Mouse (Mus musculus): ENCODE results near the gene Tulp1. TPM values are rescaled to one million over a fixed set of nuclear protein-coding genes. Genes with fewer than 3 reads are reported as not detected.
"Not testable (repeated sequence)": the region's sequence is repeated elsewhere in the genome, so short reads cannot be mapped to it uniquely, and the experiment has no call there.

Gene Tulp1
- polyA plus RNA-seq, 1 experiment, result 0.11 TPM

DNA sequence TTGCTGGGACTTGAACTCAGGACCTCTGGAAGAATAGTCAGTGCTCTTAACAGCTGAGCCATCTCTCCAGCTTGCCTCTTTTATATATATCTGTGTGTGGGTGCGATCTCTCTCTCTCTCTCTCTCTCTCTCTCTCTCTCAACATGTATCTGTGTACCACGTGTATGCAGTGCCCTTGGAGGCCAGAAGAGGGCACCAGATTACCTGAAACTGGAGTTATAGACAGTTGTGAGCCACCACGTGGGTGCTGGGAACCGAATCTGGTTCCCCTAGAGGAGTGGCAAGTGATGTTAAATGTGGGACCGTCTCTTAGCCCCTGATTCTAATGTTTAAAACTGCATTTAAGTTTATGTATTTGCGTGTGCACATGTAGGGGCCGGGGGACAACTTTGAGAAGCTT lies 40.6 kb downstream of the Tulp1 start:
- H3K27ac ChIP-seq (ENCODE audit: insufficient read depth, low read depth, low read length); H3K36me3 ChIP-seq (ENCODE audit: control insufficient read depth, insufficient read depth, low read length); DNase-seq; H3K27me3 ChIP-seq (replicated peaks; ENCODE audit: control insufficient read depth, insufficient read depth, low read length); H3K4me3 ChIP-seq (ENCODE audit: insufficient read depth, low read depth, low read length): not testable (repeated sequence)
- peaks cover 13% of the 10 kb centered on the region for H3K4me1 ChIP-seq (ENCODE audit: control insufficient read depth, insufficient read depth, low read length)
- TF ChIP-seq CTCF (conservative IDR thresholded peaks at IDR 0.05; ENCODE audit: insufficient read depth, insufficient read length, low read depth, low read length), result 0 out of 2 replicates have a peak, but pooled peaks have one; percentile 1
- 95% methylated on average over 7 of the region's 7 CpGs for WGBS

DNA sequence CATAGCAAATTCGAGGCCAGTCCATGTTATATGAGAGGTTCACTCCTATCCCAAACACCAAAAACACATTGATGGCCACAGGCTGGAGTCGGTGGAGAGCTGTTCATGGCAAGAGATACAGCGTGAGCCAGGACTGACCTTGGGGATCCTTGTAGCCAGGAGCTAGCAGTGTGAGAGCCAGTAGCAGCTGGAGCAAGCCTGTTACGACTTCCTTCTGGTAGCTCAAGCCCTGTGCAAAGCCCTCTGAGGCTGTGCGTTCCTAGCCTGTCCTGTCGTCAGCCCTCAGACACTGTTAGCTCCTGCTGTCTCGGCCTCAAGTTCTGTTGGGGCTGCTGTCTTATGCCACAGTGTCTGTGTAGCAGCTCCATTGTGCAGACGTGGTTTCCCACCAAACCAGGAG lies 41.2 kb downstream of the Tulp1 start:
- Histone ChIP-seq H3K4me1 (ENCODE audit: control insufficient read depth, insufficient read depth, low read length) (peaks cover 13% of the 10 kb centered on the region), H3K36me3 (ENCODE audit: control insufficient read depth, insufficient read depth, low read length) (no peaks in the 10 kb centered on the region), H3K4me3 (ENCODE audit: insufficient read depth, low read depth, low read length) (no peak overlapping the region), H3K27ac (ENCODE audit: insufficient read depth, low read depth, low read length) (peak overlapping the region; percentile 2; the same call in 1 of the 2 replicates), H3K27me3 (replicated peaks; ENCODE audit: control insufficient read depth, insufficient read depth, low read length) (no peaks in the 10 kb centered on the region)
- no peak for DNase-seq
- TF ChIP-seq POLR2A (IDR thresholded peaks at IDR 0.05; ENCODE audit: low read depth, low read length) (no peak), CTCF (conservative IDR thresholded peaks at IDR 0.05; ENCODE audit: insufficient read depth, insufficient read length, low read depth, low read length) (no peak)
- 80% methylated on average over 8 of the region's 8 CpGs for WGBS

DNA sequence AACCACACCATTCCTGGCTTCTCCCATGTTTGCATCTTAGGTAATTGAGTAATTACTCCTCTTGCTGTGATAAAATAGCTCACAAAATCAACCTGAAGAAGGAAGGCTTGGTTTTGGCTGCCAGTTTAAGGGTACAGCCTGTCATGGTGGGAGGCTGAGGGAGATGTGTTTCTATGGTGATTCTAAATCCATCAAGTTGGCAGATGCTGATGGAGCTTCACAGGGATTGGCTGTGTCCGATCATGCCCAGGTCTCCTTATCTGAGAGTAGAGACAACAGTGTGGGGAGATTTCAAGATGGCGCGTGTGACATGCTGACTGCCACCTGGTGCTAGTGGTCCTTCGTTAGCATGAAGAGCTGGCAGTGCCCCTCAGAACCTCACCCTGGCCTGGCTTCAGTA lies 43.3 kb downstream of the Tulp1 start:
- no peak overlapping the region for H3K4me3 ChIP-seq (ENCODE audit: insufficient read depth, low read depth, low read length)
- TF ChIP-seq POLR2A (IDR thresholded peaks at IDR 0.05; ENCODE audit: low read depth, low read length), result no peak
- no peak for TF ChIP-seq CTCF (conservative IDR thresholded peaks at IDR 0.05; ENCODE audit: insufficient read depth, insufficient read length, low read depth, low read length)

DNA sequence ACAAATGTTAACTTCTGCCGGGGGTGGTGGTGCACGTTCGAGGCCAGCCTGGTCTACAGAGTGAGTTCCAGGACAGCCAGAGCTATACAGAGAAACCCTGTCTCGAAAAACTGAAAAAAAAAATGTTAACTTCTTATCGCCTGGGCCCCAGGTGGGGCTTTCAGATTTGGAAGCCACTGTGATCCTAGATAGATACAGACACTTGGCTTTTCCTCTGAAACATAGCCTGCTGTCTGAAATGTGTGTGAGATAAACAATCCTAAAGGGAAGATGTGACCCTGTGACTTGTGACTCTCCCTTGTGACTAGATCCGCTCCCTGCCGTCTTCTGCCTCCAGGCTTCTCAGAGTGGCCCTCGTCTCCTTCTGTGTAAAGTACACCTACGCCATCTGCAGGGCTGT lies 47.3 kb downstream of the Tulp1 start:
- WGBS, result 85% methylated on average over 9 of the region's 9 CpGs
- Histone ChIP-seq H3K27me3 (replicated peaks; ENCODE audit: control insufficient read depth, insufficient read depth, low read length) (no peaks in the 10 kb centered on the region), H3K27ac (ENCODE audit: insufficient read depth, low read depth, low read length) (no peak overlapping the region), H3K36me3 (ENCODE audit: control insufficient read depth, insufficient read depth, low read length) (no peaks in the 10 kb centered on the region), H3K4me3 (ENCODE audit: insufficient read depth, low read depth, low read length) (no peak overlapping the region), H3K4me1 (ENCODE audit: control insufficient read depth, insufficient read depth, low read length) (peaks cover 6% of the 10 kb centered on the region; the same call in 1 of the 2 replicates)
- no peak for DNase-seq
- TF ChIP-seq CTCF (conservative IDR thresholded peaks at IDR 0.05; ENCODE audit: insufficient read depth, insufficient read length, low read depth, low read length) (no peak), POLR2A (IDR thresholded peaks at IDR 0.05; ENCODE audit: low read depth, low read length) (no peak)

More for the DNA sequence above, 43.3 kb downstream of the Tulp1 start:
- H3K27me3 ChIP-seq (replicated peaks; ENCODE audit: control insufficient read depth, insufficient read depth, low read length), result no peaks in the 10 kb centered on the region
- H3K36me3 ChIP-seq (ENCODE audit: control insufficient read depth, insufficient read depth, low read length), result no peaks in the 10 kb centered on the region
- H3K27ac ChIP-seq (ENCODE audit: insufficient read depth, low read depth, low read length), result no peak overlapping the region
- no peaks in the 10 kb centered on the region for H3K4me1 ChIP-seq (ENCODE audit: control insufficient read depth, insufficient read depth, low read length)
- WGBS, result 97% methylated on average over 4 of the region's 4 CpGs
- no peak for DNase-seq

DNA sequence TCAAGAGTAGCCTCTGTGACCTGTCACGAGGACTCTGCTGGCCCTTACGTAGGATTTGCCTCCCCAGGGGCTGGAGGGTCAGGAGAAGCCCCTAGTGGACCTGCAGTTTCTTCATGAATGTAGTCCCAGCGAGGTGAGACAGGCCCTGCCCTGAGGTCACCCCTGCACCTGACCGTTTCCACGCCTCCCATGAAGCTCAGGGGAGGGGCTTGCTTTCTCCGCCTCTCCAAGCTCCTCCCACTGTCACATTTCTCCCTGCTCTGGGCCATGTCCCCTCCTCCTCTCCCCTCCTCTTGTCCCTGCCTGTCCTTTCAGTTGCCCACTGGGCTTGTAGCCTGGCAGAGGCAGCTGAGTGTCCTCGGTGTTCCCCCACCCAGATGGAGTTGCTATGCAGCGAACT lies 47.9 kb downstream of the Tulp1 start:
- no peaks in the 10 kb centered on the region for H3K36me3 ChIP-seq (ENCODE audit: control insufficient read depth, insufficient read depth, low read length)
- TF ChIP-seq POLR2A (IDR thresholded peaks at IDR 0.05; ENCODE audit: low read depth, low read length) (no peak), CTCF (conservative IDR thresholded peaks at IDR 0.05; ENCODE audit: insufficient read depth, insufficient read length, low read depth, low read length) (no peak)
- WGBS, result 60% methylated on average over 8 of the region's 8 CpGs
- peak; percentile 45 for DNase-seq
- H3K27me3 ChIP-seq (replicated peaks; ENCODE audit: control insufficient read depth, insufficient read depth, low read length), result no peaks in the 10 kb centered on the region
- no peak overlapping the region for H3K4me3 ChIP-seq (ENCODE audit: insufficient read depth, low read depth, low read length)
- no peak overlapping the region for H3K27ac ChIP-seq (ENCODE audit: insufficient read depth, low read depth, low read length)
- H3K4me1 ChIP-seq (ENCODE audit: control insufficient read depth, insufficient read depth, low read length), result peaks cover 6% of the 10 kb centered on the region; the same call in 1 of the 2 replicates

DNA sequence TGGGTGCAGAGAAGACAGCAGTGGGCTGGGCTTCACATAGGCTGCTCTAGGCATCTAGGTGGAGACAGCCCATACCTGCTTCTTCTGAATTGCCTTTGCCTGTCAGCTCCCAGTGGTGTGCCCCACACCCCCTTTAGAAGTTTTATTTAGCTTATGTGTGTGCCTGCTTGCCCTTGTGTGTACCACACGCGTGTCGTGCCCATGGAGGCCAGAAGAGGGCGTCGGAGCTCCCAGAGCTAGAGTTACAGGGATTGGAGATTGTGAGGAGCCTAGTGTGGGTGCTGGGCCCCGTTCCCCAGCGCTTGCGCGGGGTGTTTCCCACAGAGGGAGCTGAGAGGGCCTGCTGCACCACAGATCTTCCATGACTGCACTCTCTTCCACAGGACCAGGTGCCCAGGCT lies 48.5 kb downstream of the Tulp1 start:
- no peaks in the 10 kb centered on the region for H3K36me3 ChIP-seq (ENCODE audit: control insufficient read depth, insufficient read depth, low read length)
- TF ChIP-seq CTCF (conservative IDR thresholded peaks at IDR 0.05; ENCODE audit: insufficient read depth, insufficient read length, low read depth, low read length) (no peak), POLR2A (IDR thresholded peaks at IDR 0.05; ENCODE audit: low read depth, low read length) (no peak)
- no peak overlapping the region for H3K4me3 ChIP-seq (ENCODE audit: insufficient read depth, low read depth, low read length)
- WGBS, result 94% methylated on average over 9 of the region's 9 CpGs
- H3K27ac ChIP-seq (ENCODE audit: insufficient read depth, low read depth, low read length), result no peak overlapping the region
- H3K4me1 ChIP-seq (ENCODE audit: control insufficient read depth, insufficient read depth, low read length), result peaks cover 6% of the 10 kb centered on the region; the same call in 1 of the 2 replicates
- no peak for DNase-seq
- no peaks in the 10 kb centered on the region for H3K27me3 ChIP-seq (replicated peaks; ENCODE audit: control insufficient read depth, insufficient read depth, low read length)

DNA sequence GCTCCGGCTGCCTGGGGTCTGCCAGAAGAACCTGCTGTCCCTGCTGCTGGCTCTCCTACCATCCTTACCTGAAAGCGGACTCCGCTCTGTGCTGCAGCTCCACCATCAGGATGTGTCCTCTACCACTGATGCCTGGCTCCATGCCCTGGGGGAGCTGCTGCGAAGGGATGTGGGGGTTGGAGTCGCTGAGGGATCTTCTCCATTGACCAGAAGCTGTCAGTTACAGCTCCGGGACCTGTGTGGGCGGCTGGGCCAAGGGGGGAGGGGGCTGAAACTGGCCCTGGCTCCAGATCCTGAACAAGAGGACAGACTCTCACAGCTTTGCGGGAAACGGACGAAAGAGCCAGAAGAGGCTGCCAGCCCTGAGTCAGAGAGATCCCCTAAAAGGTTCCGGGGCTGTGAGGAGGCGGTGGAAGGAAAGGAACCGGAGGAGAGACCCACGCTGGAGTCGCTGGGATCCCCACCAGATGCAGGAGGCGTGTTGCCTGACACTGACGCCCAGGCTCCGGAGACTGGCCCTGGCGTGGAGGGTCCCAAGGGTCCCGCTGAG lies 49.3 kb downstream of the Tulp1 start:
- DNase-seq, result no peak
- TF ChIP-seq CTCF (conservative IDR thresholded peaks at IDR 0.05; ENCODE audit: insufficient read depth, insufficient read length, low read depth, low read length), result no peak
- no peak for TF ChIP-seq POLR2A (IDR thresholded peaks at IDR 0.05; ENCODE audit: low read depth, low read length)
- 88% methylated on average over 20 of the region's 20 CpGs for WGBS
- Histone ChIP-seq H3K27ac (ENCODE audit: insufficient read depth, low read depth, low read length) (no peak overlapping the region), H3K36me3 (ENCODE audit: control insufficient read depth, insufficient read depth, low read length) (no peaks in the 10 kb centered on the region), H3K4me1 (ENCODE audit: control insufficient read depth, insufficient read depth, low read length) (peaks cover 6% of the 10 kb centered on the region; the same call in 1 of the 2 replicates), H3K4me3 (ENCODE audit: insufficient read depth, low read depth, low read length) (no peak overlapping the region), H3K27me3 (replicated peaks; ENCODE audit: control insufficient read depth, insufficient read depth, low read length) (no peaks in the 10 kb centered on the region)

Data from kidney, adult 2 months (tissue).